Mouse (Mus musculus): ENCODE measurements at regions not wholly inside any gene's neighbourhood (a gene's known extent, or its start where the extent isn't known, plus 50 kb on each side); places are given as distances from the start of the nearest gene placed in this dataset.

GRCm38 (mm10) chr2:170294657-170295056, 133.0 kb downstream of the Bcas1 start:
- Histone ChIP-seq H3K4me2 (replicated peaks; ENCODE audit: low read depth) (no peak overlapping the region), H3K9me3 (ENCODE audit: control insufficient read depth) (no peaks in the 10 kb centered on the region), H3K9ac (ENCODE audit: low read depth, low read length) (no peak overlapping the region), H3K4me3 (ENCODE audit: low read depth, low read length) (no peak overlapping the region), H3K27me3 (replicated peaks; ENCODE audit: control insufficient read depth, insufficient read depth, low read length) (no peaks in the 10 kb centered on the region), H3K36me3 (ENCODE audit: control insufficient read depth, insufficient read depth) (no peaks in the 10 kb centered on the region), H3K4me1 (replicated peaks; ENCODE audit: control insufficient read depth, insufficient read depth, low read length) (no peaks in the 10 kb centered on the region), H3K27ac (ENCODE audit: low read depth, low read length) (no peak overlapping the region)
- no peak for TF ChIP-seq CTCF (IDR thresholded peaks at IDR 0.05; ENCODE audit: low read depth)
- ATAC-seq: no peak
- 62% methylated on average over 12 of the region's 12 CpGs for WGBS

GRCm38 (mm10) chr2:170291841-170292655, 135.6 kb downstream of the Bcas1 start:
- H3K4me1 ChIP-seq (replicated peaks; ENCODE audit: control insufficient read depth, insufficient read depth, low read length): no peaks in the 10 kb centered on the region; the same call in 1 of the 2 replicates
- H3K9me3 ChIP-seq (ENCODE audit: control insufficient read depth): no peaks in the 10 kb centered on the region
- H3K27ac ChIP-seq (ENCODE audit: low read depth, low read length): peak overlapping the region; percentile 60
- no peaks in the 10 kb centered on the region for H3K27me3 ChIP-seq (replicated peaks; ENCODE audit: control insufficient read depth, insufficient read depth, low read length)
- no peak overlapping the region for H3K9ac ChIP-seq (ENCODE audit: low read depth, low read length)
- 43% methylated on average over 6 of the region's 6 CpGs for WGBS
- no peak for ATAC-seq
- H3K4me2 ChIP-seq (replicated peaks; ENCODE audit: low read depth): no peak overlapping the region
- TF ChIP-seq CTCF (IDR thresholded peaks at IDR 0.05; ENCODE audit: low read depth): no peak
- H3K36me3 ChIP-seq (ENCODE audit: control insufficient read depth, insufficient read depth): no peaks in the 10 kb centered on the region
- no peak overlapping the region for H3K4me3 ChIP-seq (ENCODE audit: low read depth, low read length)

GRCm38 (mm10) chr2:170289378-170289960, 138.2 kb downstream of the Bcas1 start:
- Histone ChIP-seq H3K36me3 (ENCODE audit: control insufficient read depth, insufficient read depth) (no peaks in the 10 kb centered on the region), H3K27me3 (replicated peaks; ENCODE audit: control insufficient read depth, insufficient read depth, low read length) (no peaks in the 10 kb centered on the region), H3K4me2 (replicated peaks; ENCODE audit: low read depth) (no peak overlapping the region), H3K27ac (ENCODE audit: low read depth, low read length) (no peak overlapping the region), H3K4me3 (ENCODE audit: low read depth, low read length) (no peak overlapping the region), H3K9me3 (ENCODE audit: control insufficient read depth) (no peaks in the 10 kb centered on the region), H3K9ac (ENCODE audit: low read depth, low read length) (no peak overlapping the region), H3K4me1 (replicated peaks; ENCODE audit: control insufficient read depth, insufficient read depth, low read length) (no peaks in the 10 kb centered on the region; the same call in 1 of the 2 replicates)
- TF ChIP-seq CTCF (IDR thresholded peaks at IDR 0.05; ENCODE audit: low read depth): no peak
- ATAC-seq: no peak
- 86% methylated on average over 9 of the region's 9 CpGs for WGBS

GRCm38 (mm10) chr2:170288787-170289186, 138.9 kb downstream of the Bcas1 start:
- Histone ChIP-seq H3K9me3 (ENCODE audit: control insufficient read depth) (no peaks in the 10 kb centered on the region), H3K36me3 (ENCODE audit: control insufficient read depth, insufficient read depth) (no peaks in the 10 kb centered on the region), H3K4me2 (replicated peaks; ENCODE audit: low read depth) (no peak overlapping the region), H3K27me3 (replicated peaks; ENCODE audit: control insufficient read depth, insufficient read depth, low read length) (no peaks in the 10 kb centered on the region), H3K4me1 (replicated peaks; ENCODE audit: control insufficient read depth, insufficient read depth, low read length) (no peaks in the 10 kb centered on the region; the same call in 1 of the 2 replicates), H3K9ac (ENCODE audit: low read depth, low read length) (no peak overlapping the region), H3K27ac (ENCODE audit: low read depth, low read length) (no peak overlapping the region), H3K4me3 (ENCODE audit: low read depth, low read length) (no peak overlapping the region)
- TF ChIP-seq CTCF (IDR thresholded peaks at IDR 0.05; ENCODE audit: low read depth): no peak
- no peak for ATAC-seq
- WGBS: 81% methylated on average over 7 of the region's 7 CpGs

- no peak overlapping the region for H3K4me3 ChIP-seq (ENCODE audit: low read depth, low read length)
- no peaks in the 10 kb centered on the region for H3K36me3 ChIP-seq (ENCODE audit: control insufficient read depth, insufficient read depth)
- peak overlapping the region; percentile 88 for H3K4me2 ChIP-seq (replicated peaks; ENCODE audit: low read depth)
- 26% methylated on average over 10 of the region's 11 CpGs for WGBS
- H3K4me1 ChIP-seq (replicated peaks; ENCODE audit: control insufficient read depth, insufficient read depth, low read length): no peaks in the 10 kb centered on the region; the same call in 1 of the 2 replicates
- TF ChIP-seq CTCF (IDR thresholded peaks at IDR 0.05; ENCODE audit: low read depth): no peak
- H3K9ac ChIP-seq (ENCODE audit: low read depth, low read length): no peak overlapping the region
- no peak for ATAC-seq
- no peak overlapping the region for H3K27ac ChIP-seq (ENCODE audit: low read depth, low read length)
- no peaks in the 10 kb centered on the region for H3K27me3 ChIP-seq (replicated peaks; ENCODE audit: control insufficient read depth, insufficient read depth, low read length)
- no peaks in the 10 kb centered on the region for H3K9me3 ChIP-seq (ENCODE audit: control insufficient read depth)
Measured at GRCm38 (mm10) chr2:170288196-170288595, 139.4 kb downstream of the Bcas1 start.

GRCm38 (mm10) chr2:170287301-170287885, 139.5 kb upstream of the Zfp217 start:
- H3K9ac ChIP-seq (ENCODE audit: low read depth, low read length): peak overlapping the region; percentile 48; the same call in 1 of the 2 replicates
- H3K4me1 ChIP-seq (replicated peaks; ENCODE audit: control insufficient read depth, insufficient read depth, low read length): no peaks in the 10 kb centered on the region; the same call in 1 of the 2 replicates
- ATAC-seq: peak; percentile 66
- no peaks in the 10 kb centered on the region for H3K36me3 ChIP-seq (ENCODE audit: control insufficient read depth, insufficient read depth)
- no peak for TF ChIP-seq CTCF (IDR thresholded peaks at IDR 0.05; ENCODE audit: low read depth)
- no peaks in the 10 kb centered on the region for H3K9me3 ChIP-seq (ENCODE audit: control insufficient read depth)
- peak overlapping the region; percentile 88 for H3K4me2 ChIP-seq (replicated peaks; ENCODE audit: low read depth)
- peak overlapping the region; percentile 44 for H3K4me3 ChIP-seq (ENCODE audit: low read depth, low read length)
- WGBS: under 1% methylated on average over 27 of the region's 27 CpGs
- H3K27ac ChIP-seq (ENCODE audit: low read depth, low read length): peak overlapping the region; percentile 29
- H3K27me3 ChIP-seq (replicated peaks; ENCODE audit: control insufficient read depth, insufficient read depth, low read length): no peaks in the 10 kb centered on the region
